Mouse (Mus musculus) neutrophil, adult 65 days (primary cell): Measurements from ENCODE around the gene A630073D07Rik. TPM values are rescaled to one million over a fixed set of nuclear protein-coding genes. Genes with fewer than 3 reads are reported as not detected.

Source experiments
- total RNA-seq: library from RNA; stranded (reverse); gene quantifications from 2 replicates; pipeline ENCODE4 v1.2.4, GENCODE M21; 2023

A630073D07Rik gene
- not detected in 2 replicates for total RNA-seq

GRCm38 (mm10) chr6:132651426-132651825 is at the start of gene A630073D07Rik:
A630073D07Rik (minus strand) TSS chr6:132651526.

GRCm38 (mm10) chr6:132700907-132701306 is 49.6 kb upstream of the A630073D07Rik start, which contains the start of gene Tas2r121:
Tas2r121 (minus strand) TSS chr6:132701007.

GRCm38 (mm10) chr6:132656653-132657052 is 5.3 kb upstream of the A630073D07Rik start, which contains the start of gene Tas2r120:
Tas2r120 (plus strand) TSS chr6:132656953.

GRCm38 (mm10) chr6:132595613-132596012 is 55.7 kb downstream of the A630073D07Rik start, which contains the start of gene Prp2:
Prp2 (plus strand) TSS chr6:132595913.

Other genes starting within 250 kb of the A630073D07Rik start
- not detected in 2 replicates for gene Prh1, start 81.7 kb downstream of the A630073D07Rik start, total RNA-seq
- not detected in 2 replicates for gene Prp2, start 55.6 kb downstream of the A630073D07Rik start, total RNA-seq
- gene Tas2r120, start 5.4 kb upstream of the A630073D07Rik start, total RNA-seq, result not detected in 2 replicates
- gene Tas2r121, start 49.5 kb upstream of the A630073D07Rik start, total RNA-seq, result not detected in 2 replicates
- gene Tas2r122, start 60.4 kb upstream of the A630073D07Rik start, total RNA-seq, result not detected in 2 replicates
- gene Tas2r115, start 86.5 kb upstream of the A630073D07Rik start, total RNA-seq, result not detected in 2 replicates
- not detected in 2 replicates for gene Tas2r124, start 103.2 kb upstream of the A630073D07Rik start, total RNA-seq
- not detected in 2 replicates for gene Tas2r102, start 110.6 kb upstream of the A630073D07Rik start, total RNA-seq
- not detected in 2 replicates for gene Tas2r136, start 126.6 kb upstream of the A630073D07Rik start, total RNA-seq
- not detected in 2 replicates for gene Tas2r117, start 151.3 kb upstream of the A630073D07Rik start, total RNA-seq
- gene Tas2r123, start 195.6 kb upstream of the A630073D07Rik start, total RNA-seq, result not detected in 2 replicates
- gene Tas2r116, start 203.9 kb upstream of the A630073D07Rik start, total RNA-seq, result not detected in 2 replicates
- not detected in 2 replicates for gene Tas2r110, start 216.5 kb upstream of the A630073D07Rik start, total RNA-seq
- gene Tas2r113, start 241.5 kb upstream of the A630073D07Rik start, total RNA-seq, result not detected in 2 replicates